Mouse (Mus musculus) skeletal muscle tissue, adult 2 months (tissue): ENCODE data around the gene Cdh1.
"Not testable (repeated sequence)": the region's sequence is repeated elsewhere in the genome, so short reads cannot be mapped to it uniquely, and the experiment has no call there.

Experiments
- DNase-seq: peaks from one replicate; pipeline ENCODE4 v3.0.0-alpha.2; 2012; ENCODE audit warnings: low read depth, low spot score

Gene Cdh1

DNA sequence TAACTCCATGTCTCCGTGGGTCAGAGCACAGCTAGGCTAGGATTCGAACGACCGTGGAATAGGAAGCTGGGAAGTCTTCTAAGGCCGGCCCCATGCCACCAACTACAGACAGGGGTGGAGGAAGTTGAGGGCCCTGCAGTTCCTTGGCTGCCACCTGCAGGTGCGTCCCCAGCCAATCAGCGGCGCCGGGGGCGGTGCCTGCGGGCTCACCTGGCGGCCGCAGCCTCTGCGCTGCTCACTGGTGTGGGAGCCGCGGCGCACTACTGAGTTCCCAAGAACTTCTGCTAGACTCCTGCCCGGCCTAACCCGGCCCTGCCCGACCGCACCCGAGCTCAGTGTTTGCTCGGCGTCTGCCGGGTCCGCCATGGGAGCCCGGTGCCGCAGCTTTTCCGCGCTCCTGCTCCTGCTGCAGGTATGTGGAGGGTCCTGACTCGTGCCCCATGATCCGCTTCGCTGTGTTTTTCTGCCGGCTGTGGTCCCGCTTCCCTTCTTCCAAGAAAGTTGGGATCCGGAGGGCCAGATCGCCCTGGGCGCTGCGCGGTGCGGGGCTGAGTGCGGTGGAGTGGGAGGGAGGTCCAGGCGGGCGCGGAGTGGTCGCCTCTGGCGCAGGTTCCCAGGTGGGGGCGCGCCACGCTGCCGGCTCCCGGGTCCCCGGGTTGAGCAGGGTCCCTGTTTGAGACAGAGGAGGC is at the start of gene Cdh1:
Gene Cdh1 (plus strand): TSS at position 221 of the 689 bp plus-strand sequence.
- DNase-seq, result no peak

DNA sequence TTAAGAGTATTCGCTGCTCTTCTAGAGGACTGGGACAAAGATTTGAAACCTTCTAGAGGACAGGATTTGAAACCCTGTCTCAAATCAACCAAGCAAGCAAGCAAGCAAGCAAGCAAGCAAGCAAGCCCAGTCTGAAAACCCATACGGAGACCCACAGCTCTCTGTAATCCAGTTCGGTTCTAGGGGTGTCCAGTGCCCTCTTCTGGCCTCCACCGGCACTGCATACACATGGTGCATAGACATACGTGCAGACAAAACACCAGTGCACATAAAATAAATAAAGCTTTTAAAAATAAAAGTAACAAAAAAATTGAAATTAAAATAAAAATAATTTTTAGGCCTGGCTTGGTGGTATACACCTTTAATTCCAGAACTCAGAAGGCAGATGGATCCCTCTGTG is 49.1 kb upstream of the Cdh1 start:
- no peak for DNase-seq

DNA sequence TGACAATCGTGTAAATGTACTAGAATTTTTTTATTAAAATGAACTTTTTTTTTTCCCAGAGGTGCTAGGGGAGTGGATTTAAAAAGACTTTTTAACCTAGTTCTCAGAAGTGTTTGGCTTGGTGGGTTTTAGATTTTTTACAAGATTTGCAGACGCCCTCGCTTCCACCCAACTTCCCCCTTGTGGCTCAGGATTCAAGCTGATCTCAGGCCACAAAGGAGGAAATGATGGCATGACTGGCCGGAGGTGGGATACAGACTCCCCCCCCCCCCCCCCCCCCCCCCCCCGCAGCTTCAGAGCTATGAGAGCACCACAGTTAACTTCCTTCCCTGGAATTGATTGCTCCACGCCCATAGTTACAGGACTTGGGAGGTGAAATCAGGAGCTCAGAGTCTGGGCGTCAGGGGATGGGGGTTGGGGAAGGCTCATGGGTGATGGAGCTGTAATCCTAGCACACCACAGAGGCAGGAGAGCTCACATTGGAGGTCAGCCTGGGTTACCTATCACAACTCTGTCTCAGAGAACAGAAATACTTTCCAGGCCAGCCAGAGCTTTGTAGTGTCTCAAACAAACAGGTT is 47.0 kb upstream of the Cdh1 start:
- no peak for DNase-seq

DNA sequence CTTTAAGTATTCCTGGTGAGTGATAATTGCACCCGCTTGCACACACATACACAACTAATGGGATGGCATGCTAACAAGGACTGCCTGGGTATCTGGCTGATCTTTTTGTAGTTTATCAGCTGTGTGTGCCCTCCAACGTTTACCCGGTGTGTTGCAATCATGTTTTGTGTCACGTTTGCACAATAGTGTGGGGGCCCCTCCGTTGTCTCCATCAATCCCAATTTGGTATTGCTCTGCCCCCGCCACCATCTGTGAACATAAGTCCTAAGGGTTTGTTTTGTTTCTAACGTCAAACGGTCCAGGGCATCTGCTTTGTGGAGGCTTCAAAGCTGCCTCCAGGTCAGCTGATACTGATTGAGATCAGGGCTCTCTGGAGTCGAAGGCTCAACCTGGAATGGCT is 43.3 kb upstream of the Cdh1 start:
- no peak for DNase-seq

GRCm38 (mm10) chr8:106561097-106561865 is 41.9 kb upstream of the Cdh1 start:
- DNase-seq, result peak; percentile 78

DNA sequence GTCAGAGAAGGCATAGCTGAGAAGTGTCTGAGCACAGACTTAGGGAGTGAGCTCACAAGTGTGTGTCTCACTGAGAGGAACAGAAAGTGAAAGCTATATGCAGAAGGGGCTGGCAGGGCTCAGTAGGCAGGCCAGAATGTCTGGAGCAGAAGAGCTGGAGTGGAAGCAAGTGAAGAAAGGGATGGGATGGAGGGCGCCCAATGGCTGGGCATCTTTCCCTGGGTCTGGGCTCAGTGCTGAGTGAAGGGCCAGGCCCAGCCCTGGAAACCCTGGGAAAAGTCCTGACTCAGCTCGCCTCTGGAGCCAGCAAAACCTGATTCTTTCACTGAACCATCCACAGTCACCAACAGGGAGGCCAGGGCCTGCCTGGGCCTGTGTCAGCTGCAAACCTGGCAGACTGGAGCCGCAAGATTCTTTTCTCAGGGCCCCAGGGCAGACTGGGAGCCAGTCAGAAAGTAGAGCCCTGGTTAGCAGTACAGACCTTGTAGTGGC is 39.4 kb upstream of the Cdh1 start:
- peak; percentile 14 for DNase-seq

GRCm38 (mm10) chr8:106569006-106569405 is 34.1 kb upstream of the Cdh1 start:
- DNase-seq, result no peak

GRCm38 (mm10) chr8:106570386-106570785 is 32.8 kb upstream of the Cdh1 start:
- no peak for DNase-seq

- DNase-seq, result no peak
Observed at GRCm38 (mm10) chr8:106571551-106572172, 31.5 kb upstream of the Cdh1 start.

- not testable (repeated sequence) for DNase-seq
Observed at GRCm38 (mm10) chr8:106572175-106572574, 31.0 kb upstream of the Cdh1 start.

- not testable (repeated sequence) for DNase-seq
Observed at GRCm38 (mm10) chr8:106573168-106573567, 30.0 kb upstream of the Cdh1 start, which contains the start of gene Gm10073. Gm10073 (minus strand) TSS chr8:106573461.

- DNase-seq, result no peak
Observed at GRCm38 (mm10) chr8:106574283-106574682, 28.9 kb upstream of the Cdh1 start.

GRCm38 (mm10) chr8:106576849-106577555 is 26.1 kb upstream of the Cdh1 start:
- DNase-seq, result peak; percentile 59

- no peak for DNase-seq
Observed at GRCm38 (mm10) chr8:106579510-106579909, 23.6 kb upstream of the Cdh1 start.

GRCm38 (mm10) chr8:106581344-106582088 is 21.6 kb upstream of the Cdh1 start:
- no peak for DNase-seq

DNA sequence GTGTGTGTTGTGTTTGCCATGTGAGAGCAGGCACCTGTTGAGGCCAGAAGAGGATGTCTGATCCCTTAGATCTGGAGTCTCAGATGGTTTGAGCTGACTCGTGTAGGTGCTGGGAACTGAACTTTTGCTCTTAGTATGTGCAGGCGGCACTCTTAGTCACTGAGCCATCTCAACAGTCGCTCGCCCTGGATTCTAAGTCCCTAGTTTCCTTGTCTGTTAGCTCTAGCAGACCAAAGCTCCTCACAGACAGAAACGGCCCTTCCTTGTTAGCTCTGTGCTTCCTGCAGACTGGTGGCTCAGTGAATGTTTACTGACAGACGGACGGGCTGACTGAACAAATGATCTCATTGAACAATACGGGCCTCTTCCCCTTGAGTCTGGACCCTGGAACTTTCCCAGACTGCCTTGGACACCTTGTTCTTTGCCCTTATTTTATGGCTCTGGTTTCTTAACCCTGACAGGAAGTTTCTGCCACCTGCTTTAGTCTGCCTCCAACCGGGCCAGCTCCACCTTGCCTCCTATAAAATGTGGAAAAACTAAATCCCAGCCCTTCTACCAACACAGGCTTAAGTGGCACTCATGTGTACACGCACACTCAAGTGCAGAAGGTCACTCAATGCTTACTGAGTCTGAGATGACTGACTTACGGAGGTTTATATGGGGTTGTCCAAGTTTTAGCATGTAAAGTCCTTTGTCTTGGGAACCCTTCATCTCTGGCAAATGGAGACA is 18.0 kb upstream of the Cdh1 start:
- DNase-seq, result no peak

- no peak for DNase-seq
Observed at GRCm38 (mm10) chr8:106585671-106586037, 17.5 kb upstream of the Cdh1 start.

DNA sequence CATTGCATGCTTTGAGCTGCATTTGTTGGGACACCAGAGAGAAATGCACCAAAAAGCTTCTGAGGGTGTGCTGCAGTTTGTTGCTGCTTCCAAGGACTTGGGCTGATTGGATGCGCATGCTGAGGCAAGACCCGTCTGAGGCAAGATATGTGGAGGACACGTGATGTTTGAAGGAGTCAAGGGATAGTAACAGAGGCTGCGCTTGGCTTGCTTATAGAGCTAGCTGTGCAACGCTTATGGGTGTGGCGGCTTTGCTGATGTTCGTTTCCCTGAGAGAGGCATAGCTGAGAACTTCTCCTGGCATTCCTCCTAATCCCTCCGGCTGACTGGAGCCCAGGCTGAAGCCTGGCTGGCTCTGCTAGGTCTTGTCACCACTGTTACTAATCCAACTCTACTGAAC is 16.3 kb upstream of the Cdh1 start:
- peak; percentile 13 for DNase-seq

- DNase-seq, result no peak
Observed at GRCm38 (mm10) chr8:106588443-106589431, 14.4 kb upstream of the Cdh1 start.
